20 mouse cellular contexts compared by ENCODE assay signal in genomic region chr11:36410881-36411280, GRCm38 (mm10).
DNase-seq lines count a peak whose midpoint lies in the region; ATAC-seq and TF ChIP-seq lines count a peak whose summit lies in the region.
"Had no signal": no experiment of that assay in that cellular context is flagged by ENCODE, and none has a peak within 500 bp of the region (broad histone marks: within the 10 kb centered on the region; RNA-seq: fewer than 3 reads in every experiment).

No protein-coding gene starts in this region.

- no peak overlapping the region for H3K27ac ChIP-seq in forebrain, postnatal 0 days (ENCODE audit: low read depth, low read length)
- H3K27ac ChIP-seq in forebrain, embryonic 11.5 days (ENCODE audit: low read depth, low read length) = no peak overlapping the region
- no peak overlapping the region for H3K27ac ChIP-seq in kidney, embryonic 16.5 days (ENCODE audit: low read length)
- H3K27ac ChIP-seq: embryonic facial prominence, embryonic 15.5 days; gastrocnemius, adult 2 months; heart, embryonic 13.5 days; hindbrain, postnatal 0 days had no signal

- H3K4me3 ChIP-seq in forebrain, postnatal 0 days (ENCODE audit: low read depth, low read length) = no peak overlapping the region
- H3K4me3 ChIP-seq in forebrain, embryonic 11.5 days (ENCODE audit: low read depth, low read length) = no peak overlapping the region
- H3K4me3 ChIP-seq in kidney, embryonic 16.5 days (ENCODE audit: low read length) = no peak overlapping the region
- H3K4me3 ChIP-seq: embryonic facial prominence, embryonic 15.5 days; erythroblast, embryonic 14.5 days; gastrocnemius, adult 2 months; heart, embryonic 13.5 days had no signal

- no peaks in the 10 kb centered on the region for H3K9me3 ChIP-seq in forebrain, postnatal 0 days (ENCODE audit: low read length)
- no peaks in the 10 kb centered on the region for H3K9me3 ChIP-seq in forebrain, embryonic 11.5 days (ENCODE audit: control insufficient read depth, low read length)
- H3K9me3 ChIP-seq in kidney, embryonic 16.5 days (ENCODE audit: low read length) = no peaks in the 10 kb centered on the region
- H3K9me3 ChIP-seq: embryonic facial prominence, embryonic 15.5 days; heart, embryonic 13.5 days had no signal

- no peak overlapping the region for H3K4me2 ChIP-seq in forebrain, postnatal 0 days (ENCODE audit: low read depth)
- H3K4me2 ChIP-seq in forebrain, embryonic 11.5 days (ENCODE audit: low read depth, low read length, severe bottlenecking) = no peak overlapping the region
- H3K4me2 ChIP-seq in kidney, embryonic 16.5 days (replicated peaks; ENCODE audit: low read depth, low read length) = no peak overlapping the region
- H3K4me2 ChIP-seq: embryonic facial prominence, embryonic 15.5 days; heart, embryonic 13.5 days had no signal

- TF ChIP-seq POLR2A in brain, embryonic 14.5 days (IDR thresholded peaks at IDR 0.05; ENCODE audit: borderline replicate concordance, extremely low read depth, insufficient read depth, insufficient read length, poor library complexity, severe bottlenecking) = no peak

- 0 out of 2 replicates have a peak, but pooled peaks cover 11% of the 10 kb centered on the region for H3K4me1 ChIP-seq in forebrain, postnatal 0 days (ENCODE audit: insufficient read depth)
- H3K4me1 ChIP-seq in forebrain, embryonic 11.5 days (replicated peaks; ENCODE audit: control insufficient read depth, insufficient read depth, low read length) = no peaks in the 10 kb centered on the region
- no peaks in the 10 kb centered on the region for H3K4me1 ChIP-seq in kidney, embryonic 16.5 days (ENCODE audit: insufficient read depth, low read length)

- WGBS in forebrain, postnatal 0 days = 32% methylated on average over 13 of the region's 13 CpGs
- 82% methylated on average over 13 of the region's 13 CpGs for WGBS in forebrain, embryonic 11.5 days
- WGBS in kidney, embryonic 16.5 days = 60% methylated on average over 13 of the region's 13 CpGs

- DNase-seq in forebrain, postnatal 0 days = peak; percentile 48
- no peak for DNase-seq in forebrain, embryonic 11.5 days (ENCODE audit: low spot score)
- DNase-seq in kidney, postnatal 14 days = peak; percentile 21
- DNase-seq in brain, embryonic 14.5 days (ENCODE audit: low read depth) = peak; percentile 76
- DNase-seq in brain, embryonic 18.5 days (ENCODE audit: low read depth, low spot score) = peak; percentile 10
- DNase-seq: adrenal gland, adult 2 months; adrenal gland, postnatal 25 days; cerebellum, adult 11 months; cerebellum, adult 8-10 months; cerebellum, postnatal 14 days; embryo, embryonic 11 days; gastrocnemius, adult 2 months; gastrocnemius, postnatal 25 days; heart, adult 11 months; heart, postnatal 36 days had no signal

- H3K36me3 ChIP-seq in forebrain, postnatal 0 days (ENCODE audit: insufficient read depth) = no peaks in the 10 kb centered on the region
- no peaks in the 10 kb centered on the region for H3K36me3 ChIP-seq in forebrain, embryonic 11.5 days (ENCODE audit: control insufficient read depth, insufficient read depth, low read length)
- no peaks in the 10 kb centered on the region for H3K36me3 ChIP-seq in kidney, embryonic 16.5 days (ENCODE audit: insufficient read depth, low read length)
- H3K36me3 ChIP-seq: embryonic facial prominence, embryonic 15.5 days; heart, embryonic 13.5 days had no signal

- H3K27me3 ChIP-seq in forebrain, postnatal 0 days (ENCODE audit: insufficient read depth, low read length) = no peaks in the 10 kb centered on the region
- no peaks in the 10 kb centered on the region for H3K27me3 ChIP-seq in forebrain, embryonic 11.5 days (ENCODE audit: control insufficient read depth, insufficient read depth, low read length)
- no peaks in the 10 kb centered on the region for H3K27me3 ChIP-seq in kidney, embryonic 16.5 days (ENCODE audit: insufficient read depth, low read length)
- H3K27me3 ChIP-seq: embryonic facial prominence, embryonic 15.5 days; heart, embryonic 13.5 days had no signal

- no peak overlapping the region for H3K9ac ChIP-seq in forebrain, postnatal 0 days
- no peak overlapping the region for H3K9ac ChIP-seq in forebrain, embryonic 11.5 days (ENCODE audit: low read length)
- H3K9ac ChIP-seq in kidney, embryonic 16.5 days (replicated peaks; ENCODE audit: low read length) = no peak overlapping the region
- H3K9ac ChIP-seq: embryonic facial prominence, embryonic 15.5 days; heart, embryonic 13.5 days had no signal

- peak; percentile 43; the same call in 1 of the 2 replicates for ATAC-seq in forebrain, postnatal 0 days
- no peak for ATAC-seq in forebrain, embryonic 11.5 days (replicated peaks; ENCODE audit: low FRiP score)
- no peak for ATAC-seq in kidney, embryonic 16.5 days (ENCODE audit: low FRiP score, low TSS enrichment)
- ATAC-seq: hindbrain, postnatal 0 days had no signal

- no peak for TF ChIP-seq CTCF in forebrain, postnatal 0 days (IDR thresholded peaks at IDR 0.05; ENCODE audit: low read depth)
- TF ChIP-seq CTCF in brain, embryonic 14.5 days (IDR thresholded peaks at IDR 0.05; ENCODE audit: borderline replicate concordance, extremely low read depth, insufficient read depth, insufficient read length) = no peak
